ENCODE assay signal across 9 mouse cellular contexts in the genomic region with DNA sequence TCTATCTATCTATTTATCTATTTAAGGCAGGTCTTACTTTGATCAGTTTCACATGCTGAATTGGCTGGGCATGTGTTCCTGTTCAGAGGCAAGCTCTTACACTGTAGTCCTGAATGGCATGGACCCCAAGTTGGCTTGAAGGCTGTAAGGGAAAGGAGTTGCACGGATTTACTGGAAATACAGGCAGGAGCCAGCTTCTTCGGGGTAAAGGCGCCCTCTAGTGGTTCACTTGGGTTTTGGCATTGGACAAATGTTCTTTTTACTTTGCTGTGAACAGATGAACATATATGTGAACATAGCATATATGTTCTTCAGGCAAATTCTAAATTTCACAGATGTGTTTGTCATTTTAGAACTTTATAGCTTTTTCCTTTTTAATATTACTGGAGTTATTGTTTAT. TPM values are rescaled to one million over a fixed set of nuclear protein-coding genes. Genes with fewer than 3 reads are reported as not detected.
DNase-seq lines count a peak whose midpoint lies in the region; ATAC-seq lines count a peak whose summit lies in the region.
"Had no signal": no experiment of that assay in that cellular context is flagged by ENCODE, and none has a peak within 500 bp of the region (broad histone marks: within the 10 kb centered on the region; RNA-seq: fewer than 3 reads in every experiment).

No protein-coding gene starts in this region.

- DNase-seq in frontal cortex, postnatal 36 days (ENCODE audit: low spot score in 2 of 2), result peak; percentile 64 to 80
- peak; percentile 73 for DNase-seq in c-Kit-positive CD71-positive TER-119-positive erythroid progenitor cells, embryonic 14.5 days (ENCODE audit: low spot score)
- DNase-seq in gastrocnemius, adult 8-10 months (ENCODE audit: low spot score in 2 of 2), result peak; percentile 37 to 50
- DNase-seq in layer of hippocampus, postnatal 10 days (ENCODE audit: low spot score in 2 of 2), result peak; percentile 75 to 77
- DNase-seq in splenic B cell, adult 2 months (ENCODE audit: low read depth, low spot score), result peak; percentile 80

- H3K27me3 ChIP-seq in splenic B cell, adult 2 months (ENCODE audit: control insufficient read depth, insufficient read depth, low read length, poor library complexity, severe bottlenecking), result no peaks in the 10 kb centered on the region
- H3K27me3 ChIP-seq: lung, embryonic 15.5 days had no signal

- ATAC-seq in frontal cortex, adult (ENCODE audit: low TSS enrichment), result no peak
- ATAC-seq in CD4-positive, CD25-positive, alpha-beta regulatory T cell, adult 4 months, result peak; percentile 28
- peak; percentile 60 for ATAC-seq in megakaryocyte, adult 5-6 weeks (ENCODE audit: poor library complexity, severe bottlenecking)

- peaks cover 15% of the 10 kb centered on the region for H3K36me3 ChIP-seq in splenic B cell, adult 2 months (ENCODE audit: control insufficient read depth, insufficient read depth, low read length, poor library complexity, severe bottlenecking)

RNA-seq across cellular contexts. Expression of a gene that starts 2.5 kb away (rescaled TPM):
- 100 to 1,000 TPM; 377 to 404 TPM for polyA plus RNA-seq in CD4-positive, CD25-positive, alpha-beta regulatory T cell, adult 4 months (2017; shearing (Covaris generic))
- 100 to 1,000 TPM; 371 to 396 (median 385) TPM for total RNA-seq in gastrocnemius, adult 8-10 months (2022)
- 100 to 1,000 TPM; 244 to 245 TPM for total RNA-seq in layer of hippocampus, postnatal 10 days (2021)
- total RNA-seq in megakaryocyte, adult 5-6 weeks (2015), result 150 and 160 TPM in 2 replicates
- total RNA-seq in megakaryocyte, adult 5-6 weeks (2017), result 110 and 139 TPM in 2 replicates

RNA-seq across cellular contexts. Expression of a gene that starts 2.5 kb away (rescaled TPM):
- 1,000 to 10,000 TPM; 1,453 to 2,471 TPM for polyA plus RNA-seq in CD4-positive, CD25-positive, alpha-beta regulatory T cell, adult 4 months (2017; shearing (Covaris generic))
- total RNA-seq in gastrocnemius, adult 8-10 months (2022), result 100 to 1,000 TPM; 634 to 807 (median 649) TPM
- total RNA-seq in layer of hippocampus, postnatal 10 days (2021), result 100 to 1,000 TPM; 919 to 984 TPM
- 875 and 928 TPM in 2 replicates for total RNA-seq in megakaryocyte, adult 5-6 weeks (2015)
- 2,242 and 2,459 TPM in 2 replicates for total RNA-seq in megakaryocyte, adult 5-6 weeks (2017)

RNA-seq across cellular contexts. Expression of a gene that starts 16.0 kb away (rescaled TPM):
- 10 to 100 TPM; 11.0 to 11.9 TPM for polyA plus RNA-seq in CD4-positive, CD25-positive, alpha-beta regulatory T cell, adult 4 months (2017; shearing (Covaris generic))
- total RNA-seq in gastrocnemius, adult 8-10 months (2022), result 10 to 100 TPM; 16.3 to 18.0 (median 17.0) TPM
- 10 to 100 TPM; 25.1 to 27.1 TPM for total RNA-seq in layer of hippocampus, postnatal 10 days (2021)
- total RNA-seq in megakaryocyte, adult 5-6 weeks (2015), result 2.5 and 4.0 TPM in 2 replicates
- total RNA-seq in megakaryocyte, adult 5-6 weeks (2017), result 0.85 and 1.5 TPM in 2 replicates

RNA-seq across cellular contexts. Expression of a gene that starts 16.5 kb away (rescaled TPM):
- polyA plus RNA-seq in CD4-positive, CD25-positive, alpha-beta regulatory T cell, adult 4 months (2017; shearing (Covaris generic)), result 1 to 10 TPM; 6.3 to 8.9 TPM
- total RNA-seq in gastrocnemius, adult 8-10 months (2022), result 10 to 100 TPM; 12.4 to 17.4 (median 14.8) TPM
- 10 to 100 TPM; 38.0 to 51.2 TPM for total RNA-seq in layer of hippocampus, postnatal 10 days (2021)
- 12.3 and 16.2 TPM in 2 replicates for total RNA-seq in megakaryocyte, adult 5-6 weeks (2015)
- 13.5 and 14.8 TPM in 2 replicates for total RNA-seq in megakaryocyte, adult 5-6 weeks (2017)

RNA-seq across cellular contexts. Expression of a gene that starts 45.2 kb away (rescaled TPM):
- polyA plus RNA-seq in CD4-positive, CD25-positive, alpha-beta regulatory T cell, adult 4 months (2017; shearing (Covaris generic)), result 1 to 10 TPM; 4.4 to 6.1 TPM
- total RNA-seq in gastrocnemius, adult 8-10 months (2022), result 1 to 10 TPM in 3 of 4 experiments, under 1 TPM in 1; 0.41 to 5.5 (median 3.0) TPM
- 1 to 10 TPM; 6.9 to 9.5 TPM for total RNA-seq in layer of hippocampus, postnatal 10 days (2021)
- 0.59 and 0.80 TPM in 2 replicates for total RNA-seq in megakaryocyte, adult 5-6 weeks (2015)
- 0.33 and 0.73 TPM in 2 replicates for total RNA-seq in megakaryocyte, adult 5-6 weeks (2017)
